Mouse (Mus musculus) fat pad, adult 2 months (tissue): ENCODE data around the gene Fut2.

Experiments used
- DNase-seq: peaks from one replicate; pipeline ENCODE4 v3.0.0-alpha.2; 2011; ENCODE audit warnings: low read depth, low spot score; ENCODE audit errors: extremely low read depth

Gene Fut2

DNA sequence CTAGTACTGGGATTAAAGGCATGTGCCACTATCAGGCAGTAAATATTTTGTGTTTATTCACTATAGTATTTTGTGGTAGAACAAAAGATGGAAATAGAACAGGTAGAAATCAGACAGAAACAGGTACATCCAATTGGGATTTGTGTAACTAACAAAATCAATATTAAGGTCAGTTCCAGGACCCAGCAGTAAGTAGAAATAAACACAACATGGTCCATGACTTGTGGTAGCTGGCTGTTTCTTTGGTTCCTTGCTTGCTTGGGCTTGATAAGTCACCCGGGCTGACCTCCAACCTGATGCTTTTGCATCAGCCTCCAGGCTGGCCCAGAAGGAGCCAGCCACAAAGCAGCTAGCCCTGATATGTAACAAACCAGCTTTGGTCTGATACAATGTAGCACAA, 56.7 kb downstream of the Fut2 start:
- no peak for DNase-seq

- DNase-seq = no peak
Measured at GRCm38 (mm10) chr7:45605704-45606289, 60.4 kb downstream of the Fut2 start.

GRCm38 (mm10) chr7:45598960-45599879, 67.0 kb downstream of the Fut2 start:
- no peak for DNase-seq
